ENCODE assay signal across 8 mouse cellular contexts in genomic region chr15:88837199-88837932, GRCm38 (mm10). TPM values are rescaled to one million over a fixed set of nuclear protein-coding genes. Genes with fewer than 3 reads are reported as not detected.
A peak's percentile ranks its signal among the peaks of the same experiment; 100 is the strongest.
DNase-seq lines count a peak whose midpoint lies in the region; ATAC-seq and TF ChIP-seq lines count a peak whose summit lies in the region.

No protein-coding gene starts in this region.

- no peak for TF ChIP-seq EP300 in stomach, postnatal 0 days (optimal IDR thresholded peaks at IDR 0.05)

- peak; percentile 65 for DNase-seq in gastrocnemius, adult 18-20 months (ENCODE audit: low spot score)
- no peak for DNase-seq in gastrocnemius, postnatal 10 days
- DNase-seq in gastrocnemius, postnatal 14 days, result peak; percentile 65
- DNase-seq in induced T-regulatory cell, adult 2 months (ENCODE audit: low read depth), result peak; percentile 81
- peak; percentile 73 for DNase-seq in limb, embryonic 11.5 days (ENCODE audit: low spot score)
- DNase-seq in midbrain, embryonic 10.5 days (ENCODE audit: low spot score), result peak; percentile 68
- DNase-seq in stomach, postnatal 0 days (ENCODE audit: low spot score), result peak; percentile 94

- H3K9me3 ChIP-seq in limb, embryonic 11.5 days (ENCODE audit: control insufficient read depth, low read length), result no peaks in the 10 kb centered on the region
- no peaks in the 10 kb centered on the region for H3K9me3 ChIP-seq in midbrain, embryonic 10.5 days (replicated peaks)
- H3K9me3 ChIP-seq in stomach, postnatal 0 days (ENCODE audit: control insufficient read depth, low read length), result no peaks in the 10 kb centered on the region

- WGBS in bone marrow, adult 2 months, result under 1% methylated on average over 38 of the region's 39 CpGs
- WGBS in limb, embryonic 11.5 days, result under 1% methylated on average over 39 of the region's 39 CpGs
- under 1% methylated on average over 39 of the region's 39 CpGs for WGBS in midbrain, embryonic 10.5 days
- under 1% methylated on average over 39 of the region's 39 CpGs for WGBS in stomach, postnatal 0 days

- no peaks in the 10 kb centered on the region for H3K4me1 ChIP-seq in bone marrow, adult 2 months (ENCODE audit: control insufficient read depth, insufficient read depth, low read length)
- peaks cover 28% of the 10 kb centered on the region for H3K4me1 ChIP-seq in limb, embryonic 11.5 days (ENCODE audit: control insufficient read depth, insufficient read depth, low read length)
- peaks cover 28% of the 10 kb centered on the region for H3K4me1 ChIP-seq in midbrain, embryonic 10.5 days
- H3K4me1 ChIP-seq in stomach, postnatal 0 days (replicated peaks; ENCODE audit: control insufficient read depth, insufficient read depth), result 0 out of 2 replicates have a peak, but pooled peaks cover 3% of the 10 kb centered on the region

- no peak for TF ChIP-seq CTCF in bone marrow, adult 2 months (IDR thresholded peaks at IDR 0.05; ENCODE audit: control insufficient read depth, insufficient read depth, low read length)
- TF ChIP-seq CTCF in stomach, postnatal 0 days (IDR thresholded peaks at IDR 0.05; ENCODE audit: low read depth), result peak; percentile 50

- H3K27ac ChIP-seq in bone marrow, adult 2 months (ENCODE audit: control insufficient read depth, insufficient read depth, low read depth, low read length, poor library complexity), result no peak overlapping the region; the same call in 1 of the 2 replicates
- no peak overlapping the region for H3K27ac ChIP-seq in limb, embryonic 11.5 days (replicated peaks; ENCODE audit: low read depth, low read length)
- H3K27ac ChIP-seq in midbrain, embryonic 10.5 days (replicated peaks), result peak overlapping the region; percentile 81
- peak overlapping the region; percentile 84 for H3K27ac ChIP-seq in stomach, postnatal 0 days (replicated peaks)

- no peaks in the 10 kb centered on the region for H3K36me3 ChIP-seq in limb, embryonic 11.5 days (ENCODE audit: control insufficient read depth, insufficient read depth, low read length)
- no peaks in the 10 kb centered on the region for H3K36me3 ChIP-seq in midbrain, embryonic 10.5 days
- H3K36me3 ChIP-seq in stomach, postnatal 0 days (ENCODE audit: control insufficient read depth, insufficient read depth, low read length), result no peaks in the 10 kb centered on the region

- H3K9ac ChIP-seq in limb, embryonic 11.5 days (ENCODE audit: low read length), result peak overlapping the region; percentile 58
- peak overlapping the region; percentile 51 for H3K9ac ChIP-seq in stomach, postnatal 0 days (ENCODE audit: low read length)

- H3K27me3 ChIP-seq in limb, embryonic 11.5 days (ENCODE audit: control insufficient read depth, insufficient read depth, low read length), result no peaks in the 10 kb centered on the region
- H3K27me3 ChIP-seq in midbrain, embryonic 10.5 days (ENCODE audit: low read depth, poor library complexity, severe bottlenecking), result peaks cover 14% of the 10 kb centered on the region
- no peaks in the 10 kb centered on the region for H3K27me3 ChIP-seq in stomach, postnatal 0 days (ENCODE audit: control insufficient read depth, insufficient read depth, low read length)

- H3K4me2 ChIP-seq in limb, embryonic 11.5 days (ENCODE audit: low read depth, severe bottlenecking), result peak overlapping the region; percentile 74
- peak overlapping the region; percentile 74 for H3K4me2 ChIP-seq in stomach, postnatal 0 days (replicated peaks; ENCODE audit: low read depth)

- TF ChIP-seq POLR2A in bone marrow, adult 2 months (IDR thresholded peaks at IDR 0.05; ENCODE audit: borderline replicate concordance, control insufficient read depth, low read depth, low read length), result no peak

- peak; percentile 15; the same call in 1 of the 2 replicates for ATAC-seq in limb, embryonic 11.5 days (ENCODE audit: insufficient number of reproducible peaks, low FRiP score, low TSS enrichment, low read depth)
- peak; percentile 81 for ATAC-seq in stomach, postnatal 0 days (ENCODE audit: low FRiP score, low TSS enrichment)

- peak overlapping the region; percentile 47 for H3K4me3 ChIP-seq in bone marrow, adult 2 months (replicated peaks; ENCODE audit: control insufficient read depth, low read depth, low read length)
- peak overlapping the region; percentile 37 for H3K4me3 ChIP-seq in limb, embryonic 11.5 days (ENCODE audit: low read depth, low read length)
- peak overlapping the region; percentile 65 for H3K4me3 ChIP-seq in midbrain, embryonic 10.5 days
- peak overlapping the region; percentile 40 for H3K4me3 ChIP-seq in stomach, postnatal 0 days (ENCODE audit: low read depth, low read length)

- intact Hi-C loops in gastrocnemius, postnatal 14 days (cut with DNase I; ENCODE audit: low total_unique reads), result no loop called here

RNA-seq across cellular contexts. Expression of gene Creld2, which starts 17.9 kb away (rescaled TPM):
- 10 to 100 TPM in 1 of 2 experiments, 1 to 10 TPM in 1; 6.9 to 10.3 TPM for total RNA-seq in gastrocnemius, adult 18-20 months (2021)
- 10 to 100 TPM in 1 of 2 experiments, 1 to 10 TPM in 1; 9.4 to 13.6 TPM for total RNA-seq in gastrocnemius, postnatal 10 days (2021)
- 13.8 and 29.7 TPM in 2 replicates for polyA plus RNA-seq in bone marrow, adult 2 months (2011; ENCODE audit: insufficient read depth, insufficient read length, low replicate concordance, missing spikeins)
- total RNA-seq in gastrocnemius, postnatal 14 days (2021), result 10 to 100 TPM in 1 of 2 experiments, 1 to 10 TPM in 1; 8.9 to 11.4 TPM
- polyA plus RNA-seq in limb, embryonic 11.5 days (2014; fragmentation: Nextera tagmentation; extraction: Ambion mirVana), result 94.3 and 94.9 TPM in 2 replicates
- 94.7 and 110 TPM in 2 replicates for polyA plus RNA-seq in midbrain, embryonic 10.5 days (2016; fragmentation: Nextera tagmentation; extraction: Ambion mirVana)
- polyA plus RNA-seq in stomach, postnatal 0 days (2015; fragmentation: Nextera tagmentation; extraction: Ambion mirVana), result 89.3 and 93.2 TPM in 2 replicates

RNA-seq across cellular contexts. Expression of gene Alg12, which starts 18.2 kb away (rescaled TPM):
- total RNA-seq in gastrocnemius, adult 18-20 months (2021), result 1 to 10 TPM; 4.2 to 4.8 TPM
- total RNA-seq in gastrocnemius, postnatal 10 days (2021), result 1 to 10 TPM; 5.7 to 6.5 TPM
- 3.8 and 6.3 TPM in 2 replicates for polyA plus RNA-seq in bone marrow, adult 2 months (2011; ENCODE audit: insufficient read depth, insufficient read length, low replicate concordance, missing spikeins)
- total RNA-seq in gastrocnemius, postnatal 14 days (2021), result 1 to 10 TPM; 4.9 to 5.4 TPM
- polyA plus RNA-seq in limb, embryonic 11.5 days (2014; fragmentation: Nextera tagmentation; extraction: Ambion mirVana), result 11.5 and 12.0 TPM in 2 replicates
- polyA plus RNA-seq in midbrain, embryonic 10.5 days (2016; fragmentation: Nextera tagmentation; extraction: Ambion mirVana), result 11.7 and 11.9 TPM in 2 replicates
- polyA plus RNA-seq in stomach, postnatal 0 days (2015; fragmentation: Nextera tagmentation; extraction: Ambion mirVana), result 8.2 and 9.3 TPM in 2 replicates

RNA-seq across cellular contexts. Expression of gene Pim3, which starts 24.6 kb away (rescaled TPM):
- 10 to 100 TPM; 24.1 to 37.3 TPM for total RNA-seq in gastrocnemius, adult 18-20 months (2021)
- 10 to 100 TPM; 14.8 to 19.4 TPM for total RNA-seq in gastrocnemius, postnatal 10 days (2021)
- 9.0 and 13.4 TPM in 2 replicates for polyA plus RNA-seq in bone marrow, adult 2 months (2011; ENCODE audit: insufficient read depth, insufficient read length, low replicate concordance, missing spikeins)
- total RNA-seq in gastrocnemius, postnatal 14 days (2021), result 10 to 100 TPM; 13.4 to 26.0 TPM
- 34.5 and 43.9 TPM in 2 replicates for polyA plus RNA-seq in limb, embryonic 11.5 days (2014; fragmentation: Nextera tagmentation; extraction: Ambion mirVana)
- polyA plus RNA-seq in midbrain, embryonic 10.5 days (2016; fragmentation: Nextera tagmentation; extraction: Ambion mirVana), result 36.9 TPM in 2 replicates
- polyA plus RNA-seq in stomach, postnatal 0 days (2015; fragmentation: Nextera tagmentation; extraction: Ambion mirVana), result 63.6 and 69.4 TPM in 2 replicates

Comparison
In these comparisons a context has a peak if more than half of its experiments do, and no peak if none do; other contexts are left out.
1. H3K27ac ChIP-seq: peak in midbrain, embryonic 10.5 days (single experiment) and stomach, postnatal 0 days (single experiment); none in bone marrow, adult 2 months (single experiment) and limb, embryonic 11.5 days (single experiment).
2. Peak in every context shown above with its lines, with median percentiles within 50 percentile points of each other: H3K4me3 ChIP-seq.